Mouse (Mus musculus): ENCODE measurements around the gene Cds1.

Cds1 gene

GRCm38 (mm10) chr5:101776528-101776927, 11.6 kb downstream of the Cds1 start:
- no peak for DNase-seq (ENCODE audit: low spot score)

- no peak for DNase-seq (ENCODE audit: low spot score)
These were observed 14.5 kb downstream of the Cds1 start for GRCm38 (mm10) chr5:101779376-101779863.

- DNase-seq (ENCODE audit: low spot score) = no peak
These were observed 16.0 kb downstream of the Cds1 start for GRCm38 (mm10) chr5:101780918-101781317.

- no peak for DNase-seq (ENCODE audit: low spot score)
These were observed 19.4 kb downstream of the Cds1 start for GRCm38 (mm10) chr5:101784328-101784727.

GRCm38 (mm10) chr5:101784787-101785186, 19.9 kb downstream of the Cds1 start:
- no peak for DNase-seq (ENCODE audit: low spot score)

- no peak for DNase-seq (ENCODE audit: low spot score)
These were observed 21.1 kb downstream of the Cds1 start for GRCm38 (mm10) chr5:101785921-101786614.

- no peak for DNase-seq (ENCODE audit: low spot score)
These were observed 24.8 kb downstream of the Cds1 start for GRCm38 (mm10) chr5:101789770-101790169.

- DNase-seq (ENCODE audit: low spot score) = no peak
These were observed 25.6 kb downstream of the Cds1 start for GRCm38 (mm10) chr5:101790560-101790959.

GRCm38 (mm10) chr5:101792665-101793064, 27.7 kb downstream of the Cds1 start:
- no peak for DNase-seq (ENCODE audit: low spot score)

GRCm38 (mm10) chr5:101801891-101802290, 37.0 kb downstream of the Cds1 start:
- DNase-seq (ENCODE audit: low spot score) = no peak

GRCm38 (mm10) chr5:101802358-101803022, 37.6 kb downstream of the Cds1 start:
- no peak for DNase-seq (ENCODE audit: low spot score)

GRCm38 (mm10) chr5:101811296-101812169, 46.6 kb downstream of the Cds1 start:
- no peak for DNase-seq (ENCODE audit: low spot score)

- DNase-seq (ENCODE audit: low spot score) = no peak
These were observed 51.9 kb downstream of the Cds1 start for GRCm38 (mm10) chr5:101816822-101817221.

GRCm38 (mm10) chr5:101819216-101819615, 54.3 kb downstream of the Cds1 start:
- DNase-seq (ENCODE audit: low spot score) = no peak

GRCm38 (mm10) chr5:101819844-101820243, 54.9 kb downstream of the Cds1 start:
- no peak for DNase-seq (ENCODE audit: low spot score)

- no peak for DNase-seq (ENCODE audit: low spot score)
These were observed 56.1 kb downstream of the Cds1 start for GRCm38 (mm10) chr5:101821052-101821451.

GRCm38 (mm10) chr5:101821491-101822310, 56.8 kb downstream of the Cds1 start:
- no peak for DNase-seq (ENCODE audit: low spot score)

- no peak for DNase-seq (ENCODE audit: low spot score)
These were observed 57.4 kb downstream of the Cds1 start for GRCm38 (mm10) chr5:101822311-101822670.

GRCm38 (mm10) chr5:101825111-101825911, 60.4 kb downstream of the Cds1 start:
- DNase-seq (ENCODE audit: low spot score) = no peak

- peak; percentile 13 for DNase-seq (ENCODE audit: low spot score)
These were observed 61.6 kb downstream of the Cds1 start for GRCm38 (mm10) chr5:101826531-101826970.

- DNase-seq (ENCODE audit: low spot score) = no peak
These were observed 62.5 kb downstream of the Cds1 start for GRCm38 (mm10) chr5:101827477-101827876.
